Mouse (Mus musculus) forelimb bud, embryonic 11.5 days (tissue): ENCODE data around the gene Crbn.

ENCODE experiments used
- DNase-seq: peaks from one replicate; pipeline ENCODE4 v3.0.0-alpha.2; 2012; ENCODE audit warnings: low read depth, low spot score

Crbn gene

GRCm38 (mm10) chr6:106799333-106800226 lies at the start of gene Crbn:
Gene Crbn (minus strand): TSS chr6:106800077.
- DNase-seq = peak; percentile 83

GRCm38 (mm10) chr6:106840181-106840580 lies 40.3 kb upstream of the Crbn start:
- no peak for DNase-seq

GRCm38 (mm10) chr6:106838053-106838452 lies 38.2 kb upstream of the Crbn start:
- DNase-seq = no peak

- no peak for DNase-seq
These were observed 35.4 kb upstream of the Crbn start for GRCm38 (mm10) chr6:106835316-106835715.

- DNase-seq = no peak
These were observed 22.5 kb upstream of the Crbn start for GRCm38 (mm10) chr6:106822329-106822728.

- DNase-seq = no peak
These were observed 20.7 kb upstream of the Crbn start for GRCm38 (mm10) chr6:106820566-106820965.

GRCm38 (mm10) chr6:106819906-106820305 lies 20.0 kb upstream of the Crbn start:
- no peak for DNase-seq

- no peak for DNase-seq
These were observed 19.4 kb upstream of the Crbn start for GRCm38 (mm10) chr6:106819246-106819645.

- DNase-seq = no peak
These were observed 10.8 kb upstream of the Crbn start for GRCm38 (mm10) chr6:106810686-106811085.

GRCm38 (mm10) chr6:106809161-106809560 lies 9.3 kb upstream of the Crbn start:
- no peak for DNase-seq

- peak; percentile 34 for DNase-seq
These were observed 5.0 kb upstream of the Crbn start for GRCm38 (mm10) chr6:106804904-106805303.

- DNase-seq = no peak
These were observed 315 bp upstream of the Crbn start for GRCm38 (mm10) chr6:106800227-106800557.

GRCm38 (mm10) chr6:106794094-106794814 lies 5.6 kb downstream of the Crbn start:
- no peak for DNase-seq

GRCm38 (mm10) chr6:106793621-106794020 lies 6.3 kb downstream of the Crbn start:
- DNase-seq = no peak

- no peak for DNase-seq
These were observed 6.8 kb downstream of the Crbn start for GRCm38 (mm10) chr6:106793088-106793487.

GRCm38 (mm10) chr6:106792486-106792885 lies 7.4 kb downstream of the Crbn start:
- no peak for DNase-seq

GRCm38 (mm10) chr6:106791429-106791828 lies 8.4 kb downstream of the Crbn start:
- DNase-seq = no peak

- no peak for DNase-seq
These were observed 12.7 kb downstream of the Crbn start for GRCm38 (mm10) chr6:106787138-106787537.

GRCm38 (mm10) chr6:106770046-106770445 lies 29.8 kb downstream of the Crbn start:
- no peak for DNase-seq

- DNase-seq = no peak
These were observed 30.5 kb downstream of the Crbn start for GRCm38 (mm10) chr6:106769290-106769866.

- peak; percentile 96 for DNase-seq
These were observed 31.1 kb downstream of the Crbn start, which contains the start of gene Trnt1 for GRCm38 (mm10) chr6:106768640-106769289. Gene Trnt1 (plus strand): TSS chr6:106769120.

- no peak for DNase-seq
These were observed 33.1 kb downstream of the Crbn start for GRCm38 (mm10) chr6:106766774-106767173.
